10 mouse cellular contexts compared by ENCODE assay signal in genomic region chr13:14649301-14649700, GRCm38 (mm10). TPM values are rescaled to one million over a fixed set of nuclear protein-coding genes. Genes with fewer than 3 reads are reported as not detected.
DNase-seq lines count a peak whose midpoint lies in the region; ATAC-seq lines count a peak whose summit lies in the region.
"Had no signal": no experiment of that assay in that cellular context is flagged by ENCODE, and none has a peak within 500 bp of the region (broad histone marks: within the 10 kb centered on the region; RNA-seq: fewer than 3 reads in every experiment).

No protein-coding gene starts in this region.

- H3K27me3 ChIP-seq in heart, embryonic 10.5 days (ENCODE audit: insufficient read depth, poor library complexity, severe bottlenecking): no peaks in the 10 kb centered on the region
- H3K27me3 ChIP-seq: hindbrain, embryonic 15.5 days had no signal

- H3K36me3 ChIP-seq in heart, embryonic 10.5 days: no peaks in the 10 kb centered on the region
- H3K36me3 ChIP-seq: hindbrain, embryonic 15.5 days had no signal

- ATAC-seq in neutrophil, adult 5-6 weeks (ENCODE audit: extremely low read depth, insufficient number of reproducible peaks, low FRiP score, poor library complexity, severe bottlenecking): 0 out of 2 replicates have a peak, but pooled peaks have one; percentile 26

- no peak overlapping the region for H3K27ac ChIP-seq in heart, embryonic 10.5 days
- H3K27ac ChIP-seq: hindbrain, embryonic 15.5 days had no signal

- DNase-seq in heart, postnatal 4 days: peak; percentile 22
- no peak for DNase-seq in heart, embryonic 10.5 days (ENCODE audit: low spot score)
- DNase-seq in thymus, postnatal 0 days (ENCODE audit: low spot score): peak; percentile 15
- no peak for DNase-seq in thymus, postnatal 25 days
- DNase-seq in forelimb bud, embryonic 11.5 days (ENCODE audit: low read depth, low spot score): peak; percentile 37
- DNase-seq in frontal cortex, postnatal 36 days (ENCODE audit: low spot score in 2 of 2): no peak
- DNase-seq in yolk sac, embryonic 10.5 days (ENCODE audit: low spot score): no peak

- H3K4me3 ChIP-seq in heart, embryonic 10.5 days: no peak overlapping the region
- H3K4me3 ChIP-seq: hindbrain, embryonic 15.5 days; myocyte had no signal

- WGBS in heart, embryonic 10.5 days: 50% methylated on average over 1 of the region's 1 CpGs

- no peaks in the 10 kb centered on the region for H3K9me3 ChIP-seq in heart, embryonic 10.5 days
- H3K9me3 ChIP-seq: hindbrain, embryonic 15.5 days had no signal

- no peaks in the 10 kb centered on the region for H3K4me1 ChIP-seq in heart, embryonic 10.5 days
- H3K4me1 ChIP-seq: hindbrain, embryonic 15.5 days had no signal

RNA-seq across cellular contexts. Expression of gene AW209491, which starts 19.3 kb away (rescaled TPM):
- total RNA-seq in heart, postnatal 4 days (2021): 10 to 100 TPM; 10.4 to 10.5 TPM
- 21.7 and 28.0 TPM in 2 replicates for polyA plus RNA-seq in heart, embryonic 10.5 days (2016; fragmentation: Nextera tagmentation; extraction: Ambion mirVana)
- polyA plus RNA-seq in thymus, postnatal 0 days (2015; fragmentation: Nextera tagmentation; extraction: Ambion mirVana): 18.7 and 19.9 TPM in 2 replicates
- 4.7 and 5.2 TPM in 2 replicates for total RNA-seq in neutrophil, adult 5-6 weeks (2017)

RNA-seq across cellular contexts. Expression of gene Psma2, which starts 36.3 kb away (rescaled TPM):
- total RNA-seq in heart, postnatal 4 days (2021): 10 to 100 TPM; 65.1 to 69.4 TPM
- 192 and 212 TPM in 2 replicates for polyA plus RNA-seq in heart, embryonic 10.5 days (2016; fragmentation: Nextera tagmentation; extraction: Ambion mirVana)
- 288 and 296 TPM in 2 replicates for polyA plus RNA-seq in thymus, postnatal 0 days (2015; fragmentation: Nextera tagmentation; extraction: Ambion mirVana)
- 58.4 and 70.0 TPM in 2 replicates for total RNA-seq in neutrophil, adult 5-6 weeks (2017)

RNA-seq across cellular contexts. Expression of gene Mrpl32, which starts 36.3 kb away (rescaled TPM):
- total RNA-seq in heart, postnatal 4 days (2021): 10 to 100 TPM; 46.5 to 48.5 TPM
- polyA plus RNA-seq in heart, embryonic 10.5 days (2016; fragmentation: Nextera tagmentation; extraction: Ambion mirVana): 107 and 115 TPM in 2 replicates
- 153 and 164 TPM in 2 replicates for polyA plus RNA-seq in thymus, postnatal 0 days (2015; fragmentation: Nextera tagmentation; extraction: Ambion mirVana)
- total RNA-seq in neutrophil, adult 5-6 weeks (2017): 48.5 and 49.7 TPM in 2 replicates

Comparison
In these comparisons a context has a peak if more than half of its experiments do, and no peak if none do; other contexts are left out.
1. DNase-seq: peak in heart, postnatal 4 days (single experiment), thymus, postnatal 0 days (single experiment) and forelimb bud, embryonic 11.5 days (single experiment); none in heart, embryonic 10.5 days (single experiment), thymus, postnatal 25 days (single experiment), frontal cortex, postnatal 36 days (0 of 2) and yolk sac, embryonic 10.5 days (single experiment).